Mouse (Mus musculus): ENCODE data around the gene Iqck.

DNA sequence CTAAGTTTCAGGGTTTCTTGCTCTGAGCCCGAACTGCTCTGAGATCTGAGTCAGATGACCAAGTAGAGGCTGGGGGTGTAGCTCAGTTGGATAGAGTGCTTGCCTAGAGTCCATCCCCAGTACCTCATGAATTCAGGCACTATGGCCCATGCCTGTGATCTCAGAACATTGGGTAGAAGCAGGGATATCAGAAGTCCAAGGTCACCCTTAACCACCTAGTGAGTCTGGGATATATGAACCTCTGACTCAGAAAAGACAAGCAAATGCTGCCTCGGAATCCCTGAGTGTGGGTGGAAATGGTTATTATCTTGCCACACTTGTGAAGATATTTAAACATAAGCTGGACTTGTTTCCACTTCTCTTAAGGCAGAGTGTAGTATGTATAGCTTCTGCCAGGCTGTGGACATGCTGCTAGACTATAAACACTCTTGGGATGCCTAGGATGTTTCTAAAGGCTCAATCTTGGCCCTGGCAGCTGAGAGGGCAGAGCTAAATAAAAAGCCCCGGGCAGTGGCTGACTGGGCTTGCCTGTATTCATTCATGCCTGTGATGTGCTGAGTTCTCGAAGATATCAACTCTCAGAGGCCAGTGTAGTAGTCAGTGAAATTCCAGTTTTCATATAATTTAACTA, 101.2 kb downstream of the Iqck start:
- no peak for TF ChIP-seq POLR2A (IDR thresholded peaks at IDR 0.05; ENCODE audit: insufficient read length, low read depth)
- TF ChIP-seq E2F4 (IDR thresholded peaks at IDR 0.05; ENCODE audit: insufficient read depth), result no peak
- no peak for TF ChIP-seq TCF12 (IDR thresholded peaks at IDR 0.05; ENCODE audit: insufficient read depth, poor library complexity, severe bottlenecking)
- TF ChIP-seq CEBPB (IDR thresholded peaks at IDR 0.05; ENCODE audit: insufficient read depth, poor library complexity, severe bottlenecking), result no peak
- no peak for TF ChIP-seq MAX (IDR thresholded peaks at IDR 0.05; ENCODE audit: low read depth)
- TF ChIP-seq REST (IDR thresholded peaks at IDR 0.05; ENCODE audit: insufficient read depth, insufficient read length), result no peak
- TF ChIP-seq USF1 (IDR thresholded peaks at IDR 0.05; ENCODE audit: low read depth), result no peak
- TF ChIP-seq POLR2AphosphoS2 (IDR thresholded peaks at IDR 0.05; ENCODE audit: insufficient read length, low read depth), result no peak
- TF ChIP-seq TCF3 (IDR thresholded peaks at IDR 0.05; ENCODE audit: insufficient read length, low read depth), result no peak
- no peak for TF ChIP-seq MYOD1 (IDR thresholded peaks at IDR 0.05; ENCODE audit: control insufficient read depth in 1 of 3, insufficient read length in 2 of 3, low read depth in 2 of 3)

All from myocyte (in vitro differentiated cells).